Mouse (Mus musculus): ENCODE results near the gene Rimbp2. TPM values are rescaled to one million over a fixed set of nuclear protein-coding genes. Genes with fewer than 3 reads are reported as not detected.
A peak's percentile ranks its signal among the peaks of the same experiment; 100 is the strongest.

Gene Rimbp2
- polyA plus RNA-seq, 1 experiment, result 116 TPM

- TF ChIP-seq POLR2A (IDR thresholded peaks at IDR 0.05; ENCODE audit: extremely low read depth, insufficient read depth, low read length) (peak; percentile 62; the same call in 1 of the 2 replicates), CTCF (IDR thresholded peaks at IDR 0.05; ENCODE audit: extremely low read depth, insufficient read depth, low read length) (no peak)
- peaks cover 17% of the 10 kb centered on the region for H3K4me1 ChIP-seq (ENCODE audit: control insufficient read depth, insufficient read depth, low read length)
- H3K27ac ChIP-seq (ENCODE audit: insufficient read depth, low read length), result peak overlapping the region; percentile 20; the same call in 1 of the 2 replicates
- peak overlapping the region; percentile 49 for H3K4me3 ChIP-seq (ENCODE audit: insufficient read depth, low read length)
Measured at GRCm38 (mm10) chr5:128819638-128820285, 133.5 kb downstream of the Rimbp2 start.

- peak overlapping the region; percentile 38 for H3K27ac ChIP-seq (ENCODE audit: insufficient read depth, low read length)
- H3K4me1 ChIP-seq (ENCODE audit: control insufficient read depth, insufficient read depth, low read length), result peaks cover 20% of the 10 kb centered on the region
- H3K4me3 ChIP-seq (ENCODE audit: insufficient read depth, low read length), result no peak overlapping the region
- no peak for TF ChIP-seq CTCF (IDR thresholded peaks at IDR 0.05; ENCODE audit: extremely low read depth, insufficient read depth, low read length)
- no peak for TF ChIP-seq POLR2A (IDR thresholded peaks at IDR 0.05; ENCODE audit: extremely low read depth, insufficient read depth, low read length)
Measured at GRCm38 (mm10) chr5:128815629-128816028, 137.7 kb downstream of the Rimbp2 start.

GRCm38 (mm10) chr5:128815078-128815477, 138.2 kb downstream of the Rimbp2 start:
- Histone ChIP-seq H3K4me1 (ENCODE audit: control insufficient read depth, insufficient read depth, low read length) (peaks cover 19% of the 10 kb centered on the region), H3K27ac (ENCODE audit: insufficient read depth, low read length) (peak overlapping the region; percentile 24; the same call in 1 of the 2 replicates), H3K4me3 (ENCODE audit: insufficient read depth, low read length) (no peak overlapping the region)
- no peak for TF ChIP-seq CTCF (IDR thresholded peaks at IDR 0.05; ENCODE audit: extremely low read depth, insufficient read depth, low read length)
- TF ChIP-seq POLR2A (IDR thresholded peaks at IDR 0.05; ENCODE audit: extremely low read depth, insufficient read depth, low read length), result no peak

DNA sequence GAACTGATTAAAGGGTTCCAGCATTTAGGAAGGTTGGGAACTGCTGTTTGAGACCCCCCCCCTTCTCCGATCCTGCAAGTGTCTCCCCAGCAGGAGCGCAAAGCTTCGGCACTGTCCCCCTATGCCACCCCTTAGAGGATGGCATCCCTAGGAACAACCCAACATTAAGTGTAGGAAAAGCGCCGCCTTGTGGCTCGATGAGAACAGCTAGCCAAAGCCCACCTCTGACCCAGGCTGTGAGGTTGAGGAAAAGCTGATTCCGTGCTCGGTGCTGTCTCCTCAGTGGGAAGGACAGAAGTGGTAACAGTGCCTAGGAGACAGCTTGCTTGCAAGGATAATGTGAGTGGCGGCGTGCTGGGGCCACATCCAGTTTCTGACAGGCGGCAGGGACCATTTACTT, 140.2 kb downstream of the Rimbp2 start:
- TF ChIP-seq CTCF (IDR thresholded peaks at IDR 0.05; ENCODE audit: extremely low read depth, insufficient read depth, low read length), result peak; percentile 30; the same call in 1 of the 2 replicates
- no peak for TF ChIP-seq POLR2A (IDR thresholded peaks at IDR 0.05; ENCODE audit: extremely low read depth, insufficient read depth, low read length)
- peaks cover 20% of the 10 kb centered on the region for H3K4me1 ChIP-seq (ENCODE audit: control insufficient read depth, insufficient read depth, low read length)
- H3K27ac ChIP-seq (ENCODE audit: insufficient read depth, low read length), result no peak overlapping the region
- no peak overlapping the region for H3K4me3 ChIP-seq (ENCODE audit: insufficient read depth, low read length)

GRCm38 (mm10) chr5:128811431-128811830, 141.9 kb downstream of the Rimbp2 start:
- Histone ChIP-seq H3K4me3 (ENCODE audit: insufficient read depth, low read length) (no peak overlapping the region), H3K4me1 (ENCODE audit: control insufficient read depth, insufficient read depth, low read length) (peaks cover 28% of the 10 kb centered on the region), H3K27ac (ENCODE audit: insufficient read depth, low read length) (no peak overlapping the region)
- TF ChIP-seq CTCF (IDR thresholded peaks at IDR 0.05; ENCODE audit: extremely low read depth, insufficient read depth, low read length), result no peak
- TF ChIP-seq POLR2A (IDR thresholded peaks at IDR 0.05; ENCODE audit: extremely low read depth, insufficient read depth, low read length), result no peak

- peaks cover 27% of the 10 kb centered on the region for H3K4me1 ChIP-seq (ENCODE audit: control insufficient read depth, insufficient read depth, low read length)
- no peak overlapping the region; the same call in 1 of the 2 replicates for H3K27ac ChIP-seq (ENCODE audit: insufficient read depth, low read length)
- H3K4me3 ChIP-seq (ENCODE audit: insufficient read depth, low read length), result no peak overlapping the region
- TF ChIP-seq CTCF (IDR thresholded peaks at IDR 0.05; ENCODE audit: extremely low read depth, insufficient read depth, low read length), result no peak
- no peak for TF ChIP-seq POLR2A (IDR thresholded peaks at IDR 0.05; ENCODE audit: extremely low read depth, insufficient read depth, low read length)
Measured at GRCm38 (mm10) chr5:128810006-128810405, 143.3 kb downstream of the Rimbp2 start.

DNA sequence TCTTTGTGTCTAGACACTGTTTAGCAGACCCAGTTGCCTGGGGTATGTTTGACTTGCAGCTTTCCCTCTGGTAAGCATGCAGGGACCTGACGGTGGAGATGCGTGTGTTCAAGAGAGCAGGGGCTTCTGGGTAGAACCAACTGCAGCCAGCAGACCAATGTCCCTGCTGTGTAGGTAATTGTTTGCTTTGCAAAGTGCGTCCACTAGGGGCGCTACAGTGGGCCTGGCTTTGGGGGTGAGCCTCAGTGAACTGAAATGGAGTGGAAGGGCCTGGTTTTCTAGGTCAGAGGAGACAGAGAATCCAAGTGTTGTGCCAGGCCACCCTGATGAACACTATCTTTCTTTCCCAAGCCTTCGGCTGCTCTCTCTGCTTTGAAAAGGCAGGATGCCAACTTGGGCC, 143.9 kb downstream of the Rimbp2 start:
- no peak overlapping the region for H3K4me3 ChIP-seq (ENCODE audit: insufficient read depth, low read length)
- H3K4me1 ChIP-seq (ENCODE audit: control insufficient read depth, insufficient read depth, low read length), result peaks cover 27% of the 10 kb centered on the region
- TF ChIP-seq CTCF (IDR thresholded peaks at IDR 0.05; ENCODE audit: extremely low read depth, insufficient read depth, low read length) (peak; percentile 36), POLR2A (IDR thresholded peaks at IDR 0.05; ENCODE audit: extremely low read depth, insufficient read depth, low read length) (no peak)
- no peak overlapping the region for H3K27ac ChIP-seq (ENCODE audit: insufficient read depth, low read length)

GRCm38 (mm10) chr5:128808547-128809182, 144.6 kb downstream of the Rimbp2 start:
- Histone ChIP-seq H3K4me1 (ENCODE audit: control insufficient read depth, insufficient read depth, low read length) (peaks cover 26% of the 10 kb centered on the region), H3K27ac (ENCODE audit: insufficient read depth, low read length) (no peak overlapping the region), H3K4me3 (ENCODE audit: insufficient read depth, low read length) (no peak overlapping the region)
- TF ChIP-seq POLR2A (IDR thresholded peaks at IDR 0.05; ENCODE audit: extremely low read depth, insufficient read depth, low read length) (no peak), CTCF (IDR thresholded peaks at IDR 0.05; ENCODE audit: extremely low read depth, insufficient read depth, low read length) (peak; percentile 46)

- Histone ChIP-seq H3K4me1 (ENCODE audit: control insufficient read depth, insufficient read depth, low read length) (peaks cover 24% of the 10 kb centered on the region), H3K4me3 (ENCODE audit: insufficient read depth, low read length) (no peak overlapping the region), H3K27ac (ENCODE audit: insufficient read depth, low read length) (no peak overlapping the region)
- no peak for TF ChIP-seq POLR2A (IDR thresholded peaks at IDR 0.05; ENCODE audit: extremely low read depth, insufficient read depth, low read length)
- TF ChIP-seq CTCF (IDR thresholded peaks at IDR 0.05; ENCODE audit: extremely low read depth, insufficient read depth, low read length), result no peak
Measured at GRCm38 (mm10) chr5:128807408-128807807, 145.9 kb downstream of the Rimbp2 start.
